Mouse (Mus musculus) heart, embryonic 12.5 days (tissue): ENCODE data around the gene Smarca2. TPM values are rescaled to one million over a fixed set of nuclear protein-coding genes. Genes with fewer than 3 reads are reported as not detected.
"Not testable (repeated sequence)": the region's sequence is repeated elsewhere in the genome, so short reads cannot be mapped to it uniquely, and the experiment has no call there.

ENCODE experiments used
- ATAC-seq: fragments of 200-750 bp; cut with Nextera tagmentation; 2 replicates; pipeline ENCODE4 v1.8.0; 2017; ENCODE audit warnings: moderate TSS enrichment, moderate library complexity; ENCODE audit not compliant: insufficient number of reproducible peaks, low FRiP score
- H3K27ac ChIP-seq: fragments of 300-500 bp; sonication (generic); 2 replicates; pipeline ENCODE4 v1.5.1; 2016; ENCODE audit warnings: mild to moderate bottlenecking, moderate library complexity; ENCODE audit not compliant: poor library complexity, severe bottlenecking
- H3K27me3 ChIP-seq: fragments of 300-500 bp; sonication (generic); replicated peaks from 2 replicates; pipeline ENCODE4 v1.6.1; 2016; ENCODE audit warnings: mild to moderate bottlenecking, moderate library complexity
- H3K36me3 ChIP-seq: fragments of 300-500 bp; sonication (generic); 2 replicates; pipeline ENCODE4 v1.6.1; 2016; ENCODE audit warnings: mild to moderate bottlenecking, moderate library complexity
- H3K4me1 ChIP-seq: fragments of 300-500 bp; sonication (generic); replicated peaks from 2 replicates; pipeline ENCODE4 v1.6.1; 2016; ENCODE audit warnings: mild to moderate bottlenecking
- H3K4me2 ChIP-seq: fragments of 300-500 bp; sonication (generic); 2 replicates; pipeline ENCODE4 v1.6.1; 2016; ENCODE audit warnings: mild to moderate bottlenecking, moderate library complexity
- H3K4me3 ChIP-seq: fragments of 300-500 bp; sonication (generic); 2 replicates; pipeline ENCODE4 v1.5.1; 2016; ENCODE audit warnings: mild to moderate bottlenecking
- H3K9ac ChIP-seq: fragments of 300-500 bp; sonication (generic); 2 replicates; pipeline ENCODE4 v1.6.1; 2016; ENCODE audit warnings: mild to moderate bottlenecking, moderate library complexity
- H3K9me3 ChIP-seq: fragments of 300-500 bp; sonication (generic); replicated peaks from 2 replicates; pipeline ENCODE4 v1.6.1; 2016; ENCODE audit warnings: mild to moderate bottlenecking, moderate library complexity
- WGBS: fragments of 180-500 bp; shearing (Covaris S2); methylation state at CpG from one replicate; pipeline ENCODE4 v1.1.7; 2016; 5-methylcytosine and 5-hydroxymethylcytosine counted together
- polyA plus RNA-seq: library from polyadenylated mRNA; unstranded; fragments of >200 nt; fragmentation: Nextera tagmentation; extraction: Ambion mirVana; gene quantifications from 2 replicates; pipeline ENCODE4 v1.2.1, GENCODE M21; 2016

The Smarca2 gene
- polyA plus RNA-seq, 1 experiment from 2014 or later: 31.0 TPM

DNA sequence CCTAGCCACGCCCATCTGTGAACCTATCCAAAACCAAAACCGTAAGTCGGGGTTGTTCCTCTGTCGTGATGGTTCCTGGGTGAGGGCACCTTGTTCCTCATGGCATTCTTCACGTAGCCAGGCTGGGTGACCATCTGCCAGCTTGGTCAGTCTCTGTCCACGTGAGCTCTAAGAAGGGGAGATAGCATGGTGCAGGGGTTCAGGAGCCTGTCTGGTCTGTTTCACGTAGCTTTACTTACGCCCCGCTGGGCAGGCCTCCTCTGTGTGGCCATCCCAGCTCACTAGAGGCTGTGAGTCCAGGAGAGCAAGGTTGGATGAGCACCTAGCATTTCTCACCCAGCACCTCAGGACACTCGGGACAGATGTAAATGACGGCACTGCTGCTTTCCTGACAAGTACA, 119.0 kb downstream of the Smarca2 start:
- WGBS: 77% methylated on average over 11 of the region's 11 CpGs
- Histone ChIP-seq H3K27me3 (no peaks in the 10 kb centered on the region), H3K4me2 (no peak overlapping the region), H3K9me3 (no peaks in the 10 kb centered on the region), H3K36me3 (no peaks in the 10 kb centered on the region), H3K27ac (no peak overlapping the region), H3K9ac (no peak overlapping the region), H3K4me1 (peaks cover 3% of the 10 kb centered on the region), H3K4me3 (no peak overlapping the region)
- no peak for ATAC-seq

DNA sequence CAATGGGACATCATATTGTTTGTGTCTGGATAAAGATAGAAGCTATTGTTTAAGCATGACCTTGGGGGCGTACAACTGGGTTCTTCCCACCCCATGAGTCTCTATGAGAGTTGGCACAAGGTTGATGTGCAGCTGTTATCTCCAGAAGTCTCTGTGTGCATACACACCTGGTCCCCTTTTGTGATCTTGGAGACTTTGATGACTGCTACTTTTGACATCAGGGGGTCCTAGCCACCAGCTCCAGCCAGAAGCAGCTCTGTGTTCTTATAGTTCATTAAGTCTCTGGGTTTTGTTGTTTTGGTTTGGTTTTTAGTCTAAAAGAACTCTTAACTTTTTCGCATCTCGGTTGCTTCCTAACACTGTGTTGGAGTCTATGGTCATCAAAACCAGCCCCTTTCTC, 119.8 kb downstream of the Smarca2 start:
- Histone ChIP-seq H3K27me3 (no peaks in the 10 kb centered on the region), H3K36me3 (no peaks in the 10 kb centered on the region), H3K9me3 (no peaks in the 10 kb centered on the region), H3K4me1 (no peaks in the 10 kb centered on the region; the same call in 1 of the 2 replicates), H3K27ac (no peak overlapping the region), H3K4me3 (no peak overlapping the region), H3K9ac (no peak overlapping the region), H3K4me2 (no peak overlapping the region)
- WGBS: 85% methylated on average over 3 of the region's 3 CpGs
- ATAC-seq: no peak

DNA sequence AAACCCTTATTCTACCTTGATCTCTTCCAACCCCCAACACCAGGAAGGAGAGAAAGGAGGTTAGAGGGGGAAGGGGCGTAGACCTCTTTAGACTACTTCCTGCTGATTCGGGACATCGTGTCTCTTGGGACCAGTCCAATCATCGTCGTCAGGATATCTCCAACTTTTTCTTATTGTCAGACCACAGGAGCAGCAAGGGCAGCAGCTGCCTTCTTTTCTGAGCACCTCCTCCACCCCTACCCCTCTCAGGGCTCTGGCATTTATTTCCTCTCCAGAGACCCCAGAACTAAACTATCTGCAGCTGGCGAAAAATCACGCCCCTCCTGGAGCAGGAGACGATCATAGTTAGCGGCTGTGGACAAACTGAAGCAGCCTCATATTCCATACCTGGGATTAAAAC, 122.9 kb downstream of the Smarca2 start:
- no peak overlapping the region for H3K9ac ChIP-seq
- H3K9me3 ChIP-seq: no peaks in the 10 kb centered on the region
- no peaks in the 10 kb centered on the region for H3K27me3 ChIP-seq
- H3K27ac ChIP-seq: no peak overlapping the region
- no peaks in the 10 kb centered on the region; the same call in 1 of the 2 replicates for H3K4me1 ChIP-seq
- H3K4me2 ChIP-seq: peak overlapping the region; percentile 12; the same call in 1 of the 2 replicates
- no peak for ATAC-seq
- no peak overlapping the region for H3K4me3 ChIP-seq
- 53% methylated on average over 9 of the region's 9 CpGs for WGBS
- no peaks in the 10 kb centered on the region for H3K36me3 ChIP-seq

DNA sequence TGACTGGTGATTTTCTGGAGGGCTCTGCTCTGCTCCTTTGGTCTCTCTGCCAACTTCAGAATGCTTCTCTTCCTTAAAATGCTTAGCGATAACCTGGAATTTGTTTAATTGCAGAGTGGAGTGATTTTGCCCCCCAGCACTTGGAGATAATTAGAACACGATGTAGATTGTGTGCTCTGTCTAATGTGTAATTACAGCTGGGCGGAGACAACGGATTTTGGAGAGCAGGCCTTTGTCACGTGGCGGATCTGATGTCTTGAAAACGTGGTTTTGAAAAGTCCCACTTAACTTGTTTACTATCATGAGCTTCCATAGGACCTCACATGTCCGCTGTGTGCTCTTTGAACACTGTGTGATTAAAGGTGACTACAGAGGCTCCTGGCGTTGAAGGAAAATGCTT, 125.6 kb downstream of the Smarca2 start:
- WGBS: 74% methylated on average over 9 of the region's 9 CpGs
- no peaks in the 10 kb centered on the region for H3K27me3 ChIP-seq

DNA sequence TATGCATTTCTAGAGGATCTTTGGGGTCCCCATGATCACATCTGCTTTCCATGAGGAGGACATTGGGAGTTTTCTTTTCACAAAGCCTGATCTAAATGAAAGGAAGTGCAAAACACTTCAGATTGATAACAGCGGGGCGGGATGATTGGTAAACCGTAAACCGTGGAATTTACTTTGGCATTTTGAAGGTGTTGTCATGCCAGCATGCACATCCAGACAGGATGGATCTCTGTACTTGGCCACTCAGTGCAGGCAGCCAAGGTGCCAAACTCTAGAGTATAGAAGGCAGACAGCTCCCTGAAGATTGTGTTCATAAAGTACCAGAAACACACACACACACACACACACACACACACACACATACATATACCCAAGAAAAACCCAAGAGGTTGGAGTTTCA, 126.3 kb downstream of the Smarca2 start:
- Histone ChIP-seq H3K4me2 (no peak overlapping the region), H3K27ac (no peak overlapping the region), H3K36me3 (no peaks in the 10 kb centered on the region), H3K4me3 (no peak overlapping the region), H3K9ac (no peak overlapping the region), H3K4me1 (peaks cover 8% of the 10 kb centered on the region; the same call in 1 of the 2 replicates), H3K27me3 (no peaks in the 10 kb centered on the region), H3K9me3 (no peaks in the 10 kb centered on the region)
- 66% methylated on average over 4 of the region's 4 CpGs for WGBS
- ATAC-seq: no peak

More for the DNA sequence above, 125.6 kb downstream of the Smarca2 start:
- peaks cover 8% of the 10 kb centered on the region; the same call in 1 of the 2 replicates for H3K4me1 ChIP-seq
- no peak overlapping the region for H3K9ac ChIP-seq
- H3K36me3 ChIP-seq: no peaks in the 10 kb centered on the region
- no peak overlapping the region for H3K4me2 ChIP-seq
- no peak overlapping the region for H3K27ac ChIP-seq
- no peak for ATAC-seq
- H3K9me3 ChIP-seq: no peaks in the 10 kb centered on the region
- H3K4me3 ChIP-seq: no peak overlapping the region

DNA sequence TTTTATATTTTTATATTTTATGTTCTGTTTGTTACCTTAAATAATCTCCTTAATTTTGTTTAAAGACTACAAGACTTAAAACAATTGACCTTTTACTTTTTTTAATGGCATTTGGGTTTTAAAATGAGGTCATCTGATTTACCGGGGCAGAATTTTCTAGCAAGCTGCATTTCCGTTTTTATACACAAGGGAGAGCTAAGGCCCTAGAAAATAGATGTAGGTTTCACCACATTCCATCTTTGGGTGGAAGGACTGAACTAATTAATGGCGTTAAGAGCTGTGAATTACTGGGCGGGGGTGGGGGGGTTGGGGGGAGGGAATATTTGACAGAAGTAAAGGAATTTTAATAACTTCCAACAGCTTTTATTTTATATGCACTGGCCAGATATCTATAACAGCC, 127.0 kb downstream of the Smarca2 start:
- H3K36me3 ChIP-seq: no peaks in the 10 kb centered on the region
- no peaks in the 10 kb centered on the region for H3K9me3 ChIP-seq
- no peak overlapping the region for H3K4me3 ChIP-seq
- no peak overlapping the region for H3K9ac ChIP-seq
- WGBS: 6% methylated on average over 4 of the region's 4 CpGs
- H3K27me3 ChIP-seq: no peaks in the 10 kb centered on the region
- H3K4me1 ChIP-seq: peaks cover 8% of the 10 kb centered on the region; the same call in 1 of the 2 replicates
- no peak overlapping the region for H3K27ac ChIP-seq
- H3K4me2 ChIP-seq: no peak overlapping the region
- ATAC-seq: no peak

DNA sequence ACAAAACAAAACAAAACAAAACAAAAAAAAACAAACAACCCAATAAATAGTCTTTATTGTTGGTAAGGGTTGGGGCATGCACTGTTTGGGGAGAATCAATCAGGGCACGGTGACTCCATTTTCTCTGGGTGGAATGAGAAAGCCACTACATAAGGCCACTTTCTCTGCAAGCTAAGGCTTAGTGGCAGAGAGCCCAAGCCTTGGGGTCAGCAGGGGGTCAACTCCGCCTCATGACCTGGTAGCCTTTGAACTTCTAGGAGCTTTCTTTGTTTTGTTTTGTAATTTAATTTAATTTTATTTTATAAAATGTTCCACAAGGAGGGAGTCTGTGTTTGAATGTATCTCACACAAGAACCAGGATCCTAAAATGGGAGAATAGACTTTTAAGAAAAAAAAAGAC, 128.2 kb downstream of the Smarca2 start:
- Histone ChIP-seq H3K36me3 (no peaks in the 10 kb centered on the region), H3K9ac (no peak overlapping the region), H3K4me3 (no peak overlapping the region), H3K27me3 (no peaks in the 10 kb centered on the region), H3K4me1 (peaks cover 8% of the 10 kb centered on the region; the same call in 1 of the 2 replicates), H3K27ac (no peak overlapping the region), H3K4me2 (no peak overlapping the region), H3K9me3 (no peaks in the 10 kb centered on the region)
- 67% methylated on average over 2 of the region's 2 CpGs for WGBS
- ATAC-seq: no peak

DNA sequence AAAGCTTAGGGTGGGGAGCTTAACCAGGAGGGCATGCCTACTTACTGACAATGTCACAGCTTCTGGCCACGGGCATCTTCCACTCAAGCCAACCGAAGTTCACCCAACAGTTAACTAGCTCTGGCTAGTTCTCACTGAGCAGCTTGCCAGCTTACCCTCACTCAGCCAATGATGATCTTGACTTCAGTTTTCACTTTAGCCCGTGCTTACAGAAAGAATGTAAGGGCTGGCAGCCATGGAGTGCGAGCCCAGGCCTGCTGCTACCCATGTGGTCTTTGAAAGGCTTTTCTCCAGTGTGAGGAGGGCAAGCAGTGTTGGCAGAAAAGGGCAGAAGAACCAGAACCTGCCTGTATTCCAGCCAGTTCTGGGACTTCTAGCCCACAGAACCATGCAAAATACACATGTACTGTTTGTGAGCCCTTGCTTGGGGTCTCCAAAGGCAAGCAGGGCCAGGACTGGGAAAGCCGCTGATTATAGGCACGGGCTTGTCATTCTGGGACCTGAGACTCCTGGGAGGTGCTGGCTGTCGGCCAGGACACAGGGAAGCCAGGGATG, 128.8 kb downstream of the Smarca2 start:
- no peak for ATAC-seq

DNA sequence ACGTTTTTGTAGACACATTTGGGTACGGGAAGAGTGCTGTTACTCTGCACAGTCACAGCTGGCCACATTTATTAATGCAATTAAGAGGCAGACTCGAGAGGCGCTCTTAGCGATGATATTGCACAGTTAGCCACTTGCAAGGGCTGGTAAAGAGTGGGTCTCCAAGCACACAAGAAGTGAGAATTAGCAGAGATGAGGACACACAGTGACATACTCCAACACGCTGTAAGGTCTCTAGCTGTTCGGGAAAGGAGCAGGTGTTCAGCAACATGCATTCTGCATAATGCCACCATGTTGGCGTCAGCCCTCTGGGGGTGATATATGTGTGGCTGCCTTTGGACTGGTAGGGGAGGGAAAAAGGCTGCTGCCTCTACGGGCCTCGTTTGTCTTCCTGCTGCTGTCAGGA, 129.9 kb downstream of the Smarca2 start:
- H3K4me3 ChIP-seq: no peak overlapping the region
- H3K27ac ChIP-seq: no peak overlapping the region
- no peak overlapping the region for H3K4me2 ChIP-seq
- WGBS: 78% methylated on average over 10 of the region's 10 CpGs
- H3K27me3 ChIP-seq: no peaks in the 10 kb centered on the region
- H3K9ac ChIP-seq: no peak overlapping the region
- no peak for ATAC-seq
- H3K36me3 ChIP-seq: no peaks in the 10 kb centered on the region
- peaks cover 8% of the 10 kb centered on the region; the same call in 1 of the 2 replicates for H3K4me1 ChIP-seq
- H3K9me3 ChIP-seq: no peaks in the 10 kb centered on the region

More for the DNA sequence above, 128.8 kb downstream of the Smarca2 start:
- Histone ChIP-seq H3K9ac (no peak overlapping the region), H3K4me1 (peaks cover 8% of the 10 kb centered on the region; the same call in 1 of the 2 replicates), H3K4me2 (no peak overlapping the region), H3K9me3 (no peaks in the 10 kb centered on the region), H3K27me3 (no peaks in the 10 kb centered on the region), H3K4me3 (no peak overlapping the region), H3K27ac (no peak overlapping the region), H3K36me3 (no peaks in the 10 kb centered on the region)
- WGBS: 49% methylated on average over 7 of the region's 7 CpGs

DNA sequence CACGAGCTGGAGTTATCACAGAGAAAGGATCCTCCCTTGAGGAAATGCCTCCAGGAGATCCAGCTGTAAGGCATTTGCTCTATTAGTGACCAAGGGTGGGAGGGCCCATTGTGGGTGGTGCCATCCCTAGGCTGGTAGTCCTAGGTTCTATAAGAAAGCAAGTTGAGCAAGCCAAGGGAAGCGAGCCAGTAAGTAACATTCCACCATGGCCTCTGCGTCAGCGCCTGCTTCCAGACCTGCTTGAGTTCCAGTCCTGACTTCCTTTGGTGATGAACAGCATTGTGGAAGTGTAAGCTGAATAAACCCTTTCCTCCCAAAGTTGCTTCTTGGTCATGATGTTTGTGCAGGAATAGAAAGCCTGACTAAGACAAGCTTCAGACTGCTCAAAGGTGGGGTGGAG, 140.2 kb downstream of the Smarca2 start:
- not testable (repeated sequence) for H3K4me3 ChIP-seq, H3K9ac ChIP-seq, H3K27me3 ChIP-seq, H3K27ac ChIP-seq, H3K4me2 ChIP-seq, H3K9me3 ChIP-seq, H3K36me3 ChIP-seq, ATAC-seq
- peaks cover 12% of the 10 kb centered on the region for H3K4me1 ChIP-seq
- 83% methylated on average over 4 of the region's 4 CpGs for WGBS

DNA sequence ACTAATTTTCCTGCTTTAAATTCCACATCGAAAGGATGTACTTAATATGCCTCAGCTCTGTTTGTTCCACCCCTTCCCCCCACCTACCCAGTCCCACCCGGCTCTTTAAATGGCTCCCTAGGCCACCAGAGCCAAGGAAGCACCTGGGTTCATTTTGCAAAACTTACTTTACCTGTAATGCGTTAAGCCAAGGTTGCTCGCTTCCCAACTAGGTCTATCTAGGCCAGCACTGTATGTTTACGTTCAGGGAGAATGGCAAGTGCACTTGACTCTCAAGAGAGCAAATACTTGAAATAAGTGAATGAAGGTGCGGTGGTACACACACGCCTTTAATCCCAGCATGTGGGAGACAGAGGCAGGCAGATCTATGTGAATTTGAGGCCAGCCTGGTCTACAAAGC, 140.7 kb downstream of the Smarca2 start:
- H3K9ac ChIP-seq: no peak overlapping the region
- WGBS: 84% methylated on average over 7 of the region's 7 CpGs
- H3K27me3 ChIP-seq: no peaks in the 10 kb centered on the region
- H3K4me1 ChIP-seq: peaks cover 14% of the 10 kb centered on the region
- no peaks in the 10 kb centered on the region for H3K9me3 ChIP-seq
- H3K27ac ChIP-seq: no peak overlapping the region
- no peaks in the 10 kb centered on the region for H3K36me3 ChIP-seq
- no peak overlapping the region for H3K4me3 ChIP-seq
- no peak overlapping the region for H3K4me2 ChIP-seq
- no peak for ATAC-seq

DNA sequence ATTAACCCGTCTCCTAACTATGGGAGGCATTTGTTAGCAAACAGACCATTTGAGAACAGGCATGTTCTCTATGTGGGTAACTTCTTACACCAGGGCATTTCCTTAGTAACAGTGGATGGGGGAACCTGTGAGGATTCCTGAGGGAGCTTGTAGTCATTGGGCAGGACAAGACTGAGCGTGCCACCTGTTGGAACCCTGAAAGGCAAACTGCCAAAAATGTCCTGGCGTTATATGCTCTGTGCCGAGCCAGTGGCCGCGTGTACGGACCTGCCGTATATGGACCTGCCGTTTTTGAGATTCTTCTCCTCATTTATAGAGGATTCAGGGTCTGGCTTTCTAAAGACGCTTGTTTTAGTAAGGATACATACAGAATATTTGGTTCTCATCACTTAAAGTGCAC, 141.4 kb downstream of the Smarca2 start:
- Histone ChIP-seq H3K27me3 (no peaks in the 10 kb centered on the region), H3K4me3 (no peak overlapping the region), H3K4me2 (no peak overlapping the region), H3K9ac (no peak overlapping the region), H3K36me3 (no peaks in the 10 kb centered on the region), H3K9me3 (no peaks in the 10 kb centered on the region), H3K27ac (0 out of 2 replicates have a peak overlapping the region, but pooled peaks have one; percentile 93), H3K4me1 (peaks cover 14% of the 10 kb centered on the region)
- no peak for ATAC-seq
- 91% methylated on average over 10 of the region's 10 CpGs for WGBS
